Mouse (Mus musculus): Measurements from ENCODE around the gene Rab1b. TPM values are rescaled to one million over a fixed set of nuclear protein-coding genes. Genes with fewer than 3 reads are reported as not detected.

Rab1b gene
- polyA plus RNA-seq, 2 experiments = 192 to 249 TPM

DNA sequence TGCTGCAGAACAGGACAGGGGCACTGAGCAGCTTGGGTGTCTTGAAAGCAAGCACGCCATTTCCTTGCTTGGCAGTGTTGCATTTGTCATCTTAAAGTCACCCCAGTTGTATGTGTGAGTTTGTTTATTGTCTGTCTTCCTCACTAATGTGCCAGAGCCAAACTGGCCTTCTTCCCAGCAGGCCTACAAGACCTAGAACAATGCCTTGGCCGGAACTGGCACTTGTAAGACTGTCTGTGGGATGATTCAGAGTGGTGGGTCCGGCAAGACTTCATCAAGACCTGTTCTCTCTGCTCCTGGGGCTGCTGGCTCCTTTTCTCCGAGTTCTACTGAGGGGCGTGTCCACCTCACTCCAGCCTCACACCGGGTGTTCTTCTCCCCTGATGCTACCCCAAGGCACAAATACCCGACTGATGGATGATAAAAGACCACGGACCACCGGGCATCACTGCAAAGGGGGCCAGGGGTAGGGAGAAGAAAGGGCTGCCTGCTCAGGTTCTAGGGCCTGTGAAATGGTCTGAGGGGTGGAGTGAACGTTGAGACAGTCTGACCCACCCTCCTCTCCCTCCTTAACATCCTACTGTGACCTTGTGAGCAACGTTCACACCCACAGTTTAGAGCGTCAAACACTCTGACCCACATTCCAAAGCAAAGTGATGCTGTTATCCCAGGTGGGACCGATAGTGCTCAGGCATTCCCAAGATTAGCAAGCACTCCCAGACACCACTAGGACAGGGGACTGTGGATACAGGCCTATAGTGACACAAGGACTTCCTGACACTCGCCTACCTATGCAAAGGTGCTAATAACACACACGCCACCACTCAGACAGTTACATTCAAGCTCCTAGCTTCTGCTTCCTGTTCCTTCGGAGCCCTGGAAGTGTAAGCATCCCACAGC, 48.7 kb downstream of the Rab1b start:
- no peaks in the 10 kb centered on the region for H3K9me3 ChIP-seq (ENCODE audit: control insufficient read depth, low read length)
- no peak for ATAC-seq (ENCODE audit: low FRiP score, low read depth)
- 0 out of 2 replicates have a peak overlapping the region, but pooled peaks have one; percentile 16 for H3K9ac ChIP-seq (ENCODE audit: low read depth, low read length, severe bottlenecking)
- no peak overlapping the region for H3K27ac ChIP-seq (replicated peaks; ENCODE audit: low read depth, low read length)
- no peak for DNase-seq (ENCODE audit: low spot score)
- TF ChIP-seq POLR2A (IDR thresholded peaks at IDR 0.05; ENCODE audit: borderline replicate concordance, extremely low read depth, insufficient read depth, insufficient read length) = no peak
- no peak overlapping the region for H3K4me2 ChIP-seq (replicated peaks; ENCODE audit: low read depth, low read length, severe bottlenecking)
- WGBS = 26% methylated on average over 16 of the region's 16 CpGs
- H3K4me3 ChIP-seq (replicated peaks; ENCODE audit: low read length) = no peak overlapping the region
- H3K36me3 ChIP-seq (ENCODE audit: control insufficient read depth, insufficient read depth, low read length) = no peaks in the 10 kb centered on the region
- peaks cover 33% of the 10 kb centered on the region for H3K4me1 ChIP-seq (ENCODE audit: control insufficient read depth, insufficient read depth, low read length)
- peaks cover 5% of the 10 kb centered on the region; the same call in 1 of the 2 replicates for H3K27me3 ChIP-seq (ENCODE audit: control insufficient read depth, insufficient read depth, low read length)

DNA sequence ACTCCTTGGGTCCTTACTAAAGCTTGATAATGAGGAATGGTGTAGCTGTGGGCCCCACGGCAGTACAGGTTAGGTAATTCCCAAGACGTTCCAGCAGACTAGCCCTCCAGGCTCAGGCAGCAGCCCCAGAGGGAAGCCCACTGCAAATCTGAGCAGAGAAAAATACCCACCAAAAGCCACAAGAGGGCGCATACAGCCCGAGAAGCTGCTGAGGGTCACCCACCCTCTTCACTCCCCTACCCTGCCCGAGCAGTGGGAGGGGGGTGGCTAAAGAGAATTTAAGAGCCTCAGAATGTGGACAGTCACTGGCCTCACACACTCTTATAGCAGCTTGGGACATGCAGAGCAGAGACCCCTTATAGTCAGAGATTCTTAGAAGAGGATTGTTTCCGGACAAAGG, 50.6 kb downstream of the Rab1b start:
- TF ChIP-seq POLR2A (IDR thresholded peaks at IDR 0.05; ENCODE audit: borderline replicate concordance, extremely low read depth, insufficient read depth, insufficient read length) = no peak
- Histone ChIP-seq H3K4me3 (replicated peaks; ENCODE audit: low read length) (no peak overlapping the region), H3K36me3 (ENCODE audit: control insufficient read depth, insufficient read depth, low read length) (no peaks in the 10 kb centered on the region), H3K9ac (ENCODE audit: low read depth, low read length, severe bottlenecking) (no peak overlapping the region), H3K9me3 (ENCODE audit: control insufficient read depth, low read length) (no peaks in the 10 kb centered on the region), H3K4me2 (replicated peaks; ENCODE audit: low read depth, low read length, severe bottlenecking) (no peak overlapping the region), H3K27me3 (ENCODE audit: control insufficient read depth, insufficient read depth, low read length) (peaks cover 23% of the 10 kb centered on the region), H3K4me1 (ENCODE audit: control insufficient read depth, insufficient read depth, low read length) (peaks cover 32% of the 10 kb centered on the region), H3K27ac (replicated peaks; ENCODE audit: low read depth, low read length) (no peak overlapping the region)
- 8% methylated on average over 6 of the region's 6 CpGs for WGBS
- DNase-seq (ENCODE audit: low spot score) = peak; percentile 48
- peak; percentile 56; the same call in 1 of the 2 replicates for ATAC-seq (ENCODE audit: low FRiP score, low read depth)

DNA sequence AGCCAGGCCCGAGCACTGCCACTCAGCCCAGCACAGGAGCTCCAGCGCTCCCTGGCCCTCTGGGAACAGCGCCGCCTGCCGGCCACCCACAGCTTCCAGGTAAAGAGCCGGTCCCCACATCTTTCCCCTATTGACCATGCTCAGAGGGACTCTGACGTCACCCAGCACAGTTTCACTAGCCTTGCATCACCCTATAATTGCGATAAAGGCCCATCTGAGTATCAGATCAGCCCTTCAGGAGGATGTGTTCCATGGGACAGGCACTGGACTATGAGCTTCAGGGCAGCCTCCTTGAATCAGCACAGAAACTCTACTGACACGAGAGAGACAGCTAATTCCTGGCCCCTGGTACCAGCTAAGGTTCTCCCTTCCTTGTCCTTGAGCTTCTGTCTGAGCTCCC, 53.0 kb downstream of the Rab1b start:
- Histone ChIP-seq H3K4me2 (replicated peaks; ENCODE audit: low read depth, low read length, severe bottlenecking) (no peak overlapping the region), H3K4me3 (replicated peaks; ENCODE audit: low read length) (no peak overlapping the region), H3K9ac (ENCODE audit: low read depth, low read length, severe bottlenecking) (no peak overlapping the region), H3K9me3 (ENCODE audit: control insufficient read depth, low read length) (no peaks in the 10 kb centered on the region), H3K27ac (replicated peaks; ENCODE audit: low read depth, low read length) (no peak overlapping the region), H3K4me1 (ENCODE audit: control insufficient read depth, insufficient read depth, low read length) (peaks cover 17% of the 10 kb centered on the region), H3K27me3 (ENCODE audit: control insufficient read depth, insufficient read depth, low read length) (peaks cover 25% of the 10 kb centered on the region), H3K36me3 (ENCODE audit: control insufficient read depth, insufficient read depth, low read length) (peaks cover 10% of the 10 kb centered on the region)
- no peak for TF ChIP-seq POLR2A (IDR thresholded peaks at IDR 0.05; ENCODE audit: borderline replicate concordance, extremely low read depth, insufficient read depth, insufficient read length)
- ATAC-seq (ENCODE audit: low FRiP score, low read depth) = no peak
- 14% methylated on average over 9 of the region's 9 CpGs for WGBS
- DNase-seq (ENCODE audit: low spot score) = no peak

DNA sequence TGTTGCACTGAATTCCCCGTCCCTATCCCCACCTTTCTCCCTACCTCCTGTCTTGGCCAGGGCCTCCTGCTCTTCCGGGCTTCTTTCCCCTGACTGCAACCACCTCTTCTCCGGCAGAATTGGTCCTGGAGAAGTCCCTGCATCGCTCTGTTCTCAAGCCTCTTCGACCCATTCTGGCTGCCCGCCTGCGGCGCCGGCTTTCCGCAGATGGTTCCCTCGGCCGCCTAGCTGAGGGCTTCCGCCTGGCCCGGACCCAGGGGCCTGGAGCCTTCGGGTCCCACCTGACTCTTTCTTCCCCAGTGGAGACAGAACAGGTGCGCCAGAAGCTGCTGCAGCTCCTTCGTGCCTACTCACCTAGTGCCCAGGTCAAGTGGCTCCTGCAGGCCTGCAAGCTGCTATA, 54.0 kb downstream of the Rab1b start:
- ATAC-seq (ENCODE audit: low FRiP score, low read depth) (no peak), DNase-seq (ENCODE audit: low spot score) (no peak)
- H3K4me2 ChIP-seq (replicated peaks; ENCODE audit: low read depth, low read length, severe bottlenecking) = no peak overlapping the region
- H3K9ac ChIP-seq (ENCODE audit: low read depth, low read length, severe bottlenecking) = no peak overlapping the region
- no peak for TF ChIP-seq POLR2A (IDR thresholded peaks at IDR 0.05; ENCODE audit: borderline replicate concordance, extremely low read depth, insufficient read depth, insufficient read length)
- 63% methylated on average over 17 of the region's 17 CpGs for WGBS
- H3K4me3 ChIP-seq (replicated peaks; ENCODE audit: low read length) = no peak overlapping the region
- H3K27ac ChIP-seq (replicated peaks; ENCODE audit: low read depth, low read length) = no peak overlapping the region
- peaks cover 12% of the 10 kb centered on the region for H3K4me1 ChIP-seq (ENCODE audit: control insufficient read depth, insufficient read depth, low read length)
- H3K9me3 ChIP-seq (ENCODE audit: control insufficient read depth, low read length) = no peaks in the 10 kb centered on the region
- H3K36me3 ChIP-seq (ENCODE audit: control insufficient read depth, insufficient read depth, low read length) = peaks cover 18% of the 10 kb centered on the region
- peaks cover 25% of the 10 kb centered on the region for H3K27me3 ChIP-seq (ENCODE audit: control insufficient read depth, insufficient read depth, low read length)

DNA sequence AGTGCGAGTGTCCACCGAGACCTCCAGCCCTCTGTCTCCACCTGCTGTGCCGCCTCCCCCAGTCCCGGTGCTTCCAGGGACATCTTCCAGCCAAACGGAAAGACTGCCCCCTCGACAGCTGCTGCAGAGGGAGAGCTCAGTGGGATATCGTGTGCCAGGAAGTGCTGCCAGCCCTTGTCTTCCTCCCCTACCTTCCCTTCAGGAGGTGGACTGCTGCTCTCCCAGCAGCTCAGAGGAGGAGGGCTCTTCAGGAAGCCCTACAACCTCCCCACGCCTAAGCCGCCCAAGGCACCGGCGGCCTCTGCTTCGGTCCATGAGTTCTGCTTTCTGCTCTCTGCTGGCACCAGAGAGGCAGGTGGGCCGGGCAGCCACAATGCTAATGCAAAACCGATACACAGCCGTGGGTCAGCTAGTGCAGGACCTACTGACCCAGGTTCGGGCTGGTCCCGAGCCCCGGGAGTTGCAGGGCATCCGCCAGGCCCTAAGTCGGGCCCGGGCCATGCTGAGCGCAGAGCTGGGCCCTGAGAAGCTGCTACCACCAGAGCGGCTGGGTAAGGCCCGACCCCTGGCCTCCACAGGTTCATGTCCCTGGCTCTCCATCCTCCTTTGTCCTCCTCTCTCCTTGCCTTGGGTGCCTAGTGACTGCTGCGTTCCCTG, 54.6 kb downstream of the Rab1b start:
- no peaks in the 10 kb centered on the region for H3K9me3 ChIP-seq (ENCODE audit: control insufficient read depth, low read length)
- DNase-seq (ENCODE audit: low spot score) (no peak), ATAC-seq (ENCODE audit: low FRiP score, low read depth) (no peak)
- H3K4me1 ChIP-seq (ENCODE audit: control insufficient read depth, insufficient read depth, low read length) = peaks cover 12% of the 10 kb centered on the region
- no peak for TF ChIP-seq POLR2A (IDR thresholded peaks at IDR 0.05; ENCODE audit: borderline replicate concordance, extremely low read depth, insufficient read depth, insufficient read length)
- no peak overlapping the region for H3K27ac ChIP-seq (replicated peaks; ENCODE audit: low read depth, low read length)
- no peak overlapping the region for H3K4me2 ChIP-seq (replicated peaks; ENCODE audit: low read depth, low read length, severe bottlenecking)
- H3K27me3 ChIP-seq (ENCODE audit: control insufficient read depth, insufficient read depth, low read length) = peaks cover 25% of the 10 kb centered on the region
- 27% methylated on average over 21 of the region's 25 CpGs for WGBS
- no peak overlapping the region for H3K9ac ChIP-seq (ENCODE audit: low read depth, low read length, severe bottlenecking)
- no peak overlapping the region for H3K4me3 ChIP-seq (replicated peaks; ENCODE audit: low read length)
- peaks cover 24% of the 10 kb centered on the region for H3K36me3 ChIP-seq (ENCODE audit: control insufficient read depth, insufficient read depth, low read length)
